21 mouse cellular contexts compared by ENCODE assay signal in genomic region chr2:84671535-84671934, GRCm38 (mm10). TPM values are rescaled to one million over a fixed set of nuclear protein-coding genes. Genes with fewer than 3 reads are reported as not detected.
DNase-seq lines count a peak whose midpoint lies in the region; ATAC-seq and TF ChIP-seq lines count a peak whose summit lies in the region.
"Not testable (repeated sequence)": the region's sequence is repeated elsewhere in the genome, so short reads cannot be mapped to it uniquely, and the experiment has no call there.
"Had no signal": no experiment of that assay in that cellular context is flagged by ENCODE, and none has a peak within 500 bp of the region (broad histone marks: within the 10 kb centered on the region; RNA-seq: fewer than 3 reads in every experiment).

No protein-coding gene starts in this region.

- H3K27ac ChIP-seq in embryonic facial prominence, embryonic 14.5 days (replicated peaks; ENCODE audit: low read depth, low read length) = 0 out of 2 replicates have a peak overlapping the region, but pooled peaks have one; percentile 93
- H3K27ac ChIP-seq in forebrain, postnatal 0 days (ENCODE audit: low read depth, low read length); hindbrain, embryonic 13.5 days; kidney, embryonic 16.5 days (ENCODE audit: low read length); liver, embryonic 15.5 days (replicated peaks); midbrain, embryonic 13.5 days; neural tube, embryonic 14.5 days (ENCODE audit: low read depth, low read length): not testable (repeated sequence)

- ATAC-seq in embryonic facial prominence, embryonic 14.5 days (ENCODE audit: low read depth); forebrain, postnatal 0 days; hindbrain, embryonic 13.5 days (ENCODE audit: low FRiP score); kidney, embryonic 16.5 days (ENCODE audit: low FRiP score, low TSS enrichment); liver, embryonic 15.5 days (ENCODE audit: insufficient read depth); midbrain, embryonic 13.5 days; neural tube, embryonic 14.5 days (ENCODE audit: low read depth): not testable (repeated sequence)

- H3K9ac ChIP-seq in embryonic facial prominence, embryonic 14.5 days (ENCODE audit: low read depth, low read length); forebrain, postnatal 0 days; hindbrain, embryonic 13.5 days; kidney, embryonic 16.5 days (replicated peaks; ENCODE audit: low read length); liver, embryonic 15.5 days; midbrain, embryonic 13.5 days (replicated peaks); neural tube, embryonic 14.5 days (replicated peaks; ENCODE audit: low read depth, low read length): not testable (repeated sequence)

- DNase-seq in embryonic facial prominence, embryonic 14.5 days (ENCODE audit: low spot score); forebrain, postnatal 0 days: not testable (repeated sequence)

- H3K4me2 ChIP-seq in embryonic facial prominence, embryonic 14.5 days (ENCODE audit: low read depth, low read length) = peak overlapping the region; percentile 60; the same call in 1 of the 2 replicates
- peak overlapping the region; percentile 78; the same call in 1 of the 2 replicates for H3K4me2 ChIP-seq in forebrain, postnatal 0 days (ENCODE audit: low read depth)
- H3K4me2 ChIP-seq in hindbrain, embryonic 13.5 days = peak overlapping the region; percentile 74
- H3K4me2 ChIP-seq in kidney, embryonic 16.5 days (replicated peaks; ENCODE audit: low read depth, low read length) = peak overlapping the region; percentile 84; the same call in 1 of the 2 replicates
- peak overlapping the region; percentile 88; the same call in 1 of the 2 replicates for H3K4me2 ChIP-seq in liver, embryonic 15.5 days
- peak overlapping the region; percentile 77 for H3K4me2 ChIP-seq in midbrain, embryonic 13.5 days (replicated peaks)
- H3K4me2 ChIP-seq in neural tube, embryonic 14.5 days (ENCODE audit: low read depth, low read length) = peak overlapping the region; percentile 70

- not testable (repeated sequence) for TF ChIP-seq CTCF in E14TG2a.4 (conservative IDR thresholded peaks at IDR 0.05; ENCODE audit: low read length); forebrain, postnatal 0 days (IDR thresholded peaks at IDR 0.05; ENCODE audit: low read depth)

- peaks cover 54% of the 10 kb centered on the region for H3K4me1 ChIP-seq in E14TG2a.4 (replicated peaks; ENCODE audit: low read depth, low read length)
- H3K4me1 ChIP-seq in embryonic facial prominence, embryonic 14.5 days (ENCODE audit: control insufficient read depth, insufficient read depth, low read length); forebrain, postnatal 0 days (ENCODE audit: insufficient read depth); neural tube, embryonic 14.5 days (ENCODE audit: control insufficient read depth, insufficient read depth, low read length): not testable (repeated sequence)
- H3K4me1 ChIP-seq in hindbrain, embryonic 13.5 days (replicated peaks) = peaks cover 27% of the 10 kb centered on the region
- H3K4me1 ChIP-seq in kidney, embryonic 16.5 days (ENCODE audit: insufficient read depth, low read length) = peaks cover 19% of the 10 kb centered on the region
- H3K4me1 ChIP-seq in liver, embryonic 15.5 days (replicated peaks) = peaks cover 33% of the 10 kb centered on the region
- H3K4me1 ChIP-seq in midbrain, embryonic 13.5 days (replicated peaks) = peaks cover 24% of the 10 kb centered on the region

- H3K27me3 ChIP-seq in E14TG2a.4 (ENCODE audit: insufficient read depth, low read length); embryonic facial prominence, embryonic 14.5 days (replicated peaks; ENCODE audit: control insufficient read depth, insufficient read depth, low read length); forebrain, postnatal 0 days (ENCODE audit: insufficient read depth, low read length); hindbrain, embryonic 13.5 days; kidney, embryonic 16.5 days (ENCODE audit: insufficient read depth, low read length); liver, embryonic 15.5 days; midbrain, embryonic 13.5 days; neural tube, embryonic 14.5 days (ENCODE audit: control insufficient read depth, insufficient read depth, low read length): not testable (repeated sequence)

- H3K36me3 ChIP-seq in E14TG2a.4 (ENCODE audit: insufficient read depth, low read length) = peaks cover 71% of the 10 kb centered on the region
- H3K36me3 ChIP-seq in embryonic facial prominence, embryonic 14.5 days (ENCODE audit: control insufficient read depth, insufficient read depth, low read length) = peaks cover 42% of the 10 kb centered on the region
- H3K36me3 ChIP-seq in forebrain, postnatal 0 days (ENCODE audit: insufficient read depth) = peaks cover 38% of the 10 kb centered on the region
- peaks cover 58% of the 10 kb centered on the region for H3K36me3 ChIP-seq in hindbrain, embryonic 13.5 days
- H3K36me3 ChIP-seq in kidney, embryonic 16.5 days (ENCODE audit: insufficient read depth, low read length) = peaks cover 41% of the 10 kb centered on the region
- H3K36me3 ChIP-seq in liver, embryonic 15.5 days (replicated peaks) = peaks cover 38% of the 10 kb centered on the region
- H3K36me3 ChIP-seq in midbrain, embryonic 13.5 days = peaks cover 50% of the 10 kb centered on the region
- peaks cover 21% of the 10 kb centered on the region; the same call in 1 of the 2 replicates for H3K36me3 ChIP-seq in neural tube, embryonic 14.5 days (ENCODE audit: control insufficient read depth, insufficient read depth, low read length)

- 49% methylated on average over 4 of the region's 5 CpGs for WGBS in embryonic facial prominence, embryonic 14.5 days
- WGBS in forebrain, postnatal 0 days = 50% methylated on average over 4 of the region's 5 CpGs
- 68% methylated on average over 4 of the region's 5 CpGs for WGBS in hindbrain, embryonic 13.5 days
- 62% methylated on average over 4 of the region's 5 CpGs for WGBS in kidney, embryonic 16.5 days
- WGBS in liver, embryonic 15.5 days (ENCODE audit: insufficient replicate concordance) = 69% methylated on average over 4 of the region's 5 CpGs
- 72% methylated on average over 4 of the region's 5 CpGs for WGBS in midbrain, embryonic 13.5 days
- 34% methylated on average over 3 of the region's 5 CpGs for WGBS in neural tube, embryonic 14.5 days

- peak overlapping the region; percentile 97 for H3K4me3 ChIP-seq in E14TG2a.4 (replicated peaks; ENCODE audit: low read length)
- H3K4me3 ChIP-seq in embryonic facial prominence, embryonic 14.5 days (ENCODE audit: low read depth, low read length); forebrain, postnatal 0 days (ENCODE audit: low read depth, low read length); kidney, embryonic 16.5 days (ENCODE audit: low read length); liver, embryonic 15.5 days (replicated peaks); neural tube, embryonic 14.5 days (ENCODE audit: low read depth, low read length): not testable (repeated sequence)
- peak overlapping the region; percentile 88; the same call in 1 of the 2 replicates for H3K4me3 ChIP-seq in hindbrain, embryonic 13.5 days
- H3K4me3 ChIP-seq in midbrain, embryonic 13.5 days (replicated peaks) = peak overlapping the region; percentile 91; the same call in 1 of the 2 replicates

- H3K9me3 ChIP-seq in E14TG2a.4 (ENCODE audit: low read length); embryonic facial prominence, embryonic 14.5 days (ENCODE audit: control insufficient read depth, low read length); forebrain, postnatal 0 days (ENCODE audit: low read length); hindbrain, embryonic 13.5 days; kidney, embryonic 16.5 days (ENCODE audit: low read length); liver, embryonic 15.5 days (replicated peaks); midbrain, embryonic 13.5 days; neural tube, embryonic 14.5 days (ENCODE audit: control insufficient read depth, low read length): not testable (repeated sequence)

RNA-seq across cellular contexts. Expression of gene Selenoh, which starts 1.0 kb away (rescaled TPM):
- polyA plus RNA-seq in embryonic facial prominence, embryonic 14.5 days (2014; fragmentation: Nextera tagmentation; extraction: Ambion mirVana) = 237 and 272 TPM in 2 replicates
- 194 and 244 TPM in 2 replicates for total RNA-seq in forebrain, postnatal 0 days (2014; rRNA removed)
- polyA plus RNA-seq in forebrain, postnatal 0 days (2015; fragmentation: Nextera tagmentation; extraction: Ambion mirVana) = 228 and 259 TPM in 2 replicates
- polyA plus RNA-seq in hindbrain, embryonic 13.5 days (2015; fragmentation: Nextera tagmentation; extraction: Ambion mirVana) = 217 and 222 TPM in 2 replicates
- polyA plus RNA-seq in kidney, embryonic 16.5 days (2015; fragmentation: Nextera tagmentation; extraction: Ambion mirVana) = 304 and 332 TPM in 2 replicates
- 71.6 and 86.7 TPM in 2 replicates for polyA plus RNA-seq in liver, embryonic 15.5 days (2015; fragmentation: Nextera tagmentation; extraction: Ambion mirVana)
- polyA plus RNA-seq in midbrain, embryonic 13.5 days (2015; fragmentation: Nextera tagmentation; extraction: Ambion mirVana) = 272 and 278 TPM in 2 replicates
- 163 and 181 TPM in 2 replicates for polyA plus RNA-seq in neural tube, embryonic 14.5 days (2014; fragmentation: Nextera tagmentation; extraction: Ambion mirVana)

RNA-seq across cellular contexts. Expression of gene Gm28635, which starts 6.3 kb away (rescaled TPM):
- not detected in 2 replicates for polyA plus RNA-seq in embryonic facial prominence, embryonic 14.5 days (2014; fragmentation: Nextera tagmentation; extraction: Ambion mirVana)
- not detected in 2 replicates for total RNA-seq in forebrain, postnatal 0 days (2014; rRNA removed)
- not detected in 2 replicates for polyA plus RNA-seq in forebrain, postnatal 0 days (2015; fragmentation: Nextera tagmentation; extraction: Ambion mirVana)
- polyA plus RNA-seq in hindbrain, embryonic 13.5 days (2015; fragmentation: Nextera tagmentation; extraction: Ambion mirVana) = not detected in 2 replicates
- not detected in 2 replicates for polyA plus RNA-seq in kidney, embryonic 16.5 days (2015; fragmentation: Nextera tagmentation; extraction: Ambion mirVana)
- not detected in 2 replicates for polyA plus RNA-seq in liver, embryonic 15.5 days (2015; fragmentation: Nextera tagmentation; extraction: Ambion mirVana)
- not detected in 2 replicates for polyA plus RNA-seq in midbrain, embryonic 13.5 days (2015; fragmentation: Nextera tagmentation; extraction: Ambion mirVana)
- 0.13 TPM in 1 of 2 replicates, not detected in the other for polyA plus RNA-seq in neural tube, embryonic 14.5 days (2014; fragmentation: Nextera tagmentation; extraction: Ambion mirVana)
- total RNA-seq: adrenal gland, adult 2 months; gastrocnemius, postnatal 10 days; hematopoietic stem cell, adult 5-6 weeks had no signal
- polyA plus RNA-seq: adrenal gland, adult 2 months; heart, embryonic 12.5 days; intestine, embryonic 16.5 days; limb, embryonic 15.5 days; lung, adult 2 months; small intestine, adult 2 months; testis, adult 2 months had no signal

RNA-seq across cellular contexts. Expression of gene Med19, which starts 6.7 kb away (rescaled TPM):
- polyA plus RNA-seq in embryonic facial prominence, embryonic 14.5 days (2014; fragmentation: Nextera tagmentation; extraction: Ambion mirVana) = 28.4 and 28.8 TPM in 2 replicates
- total RNA-seq in forebrain, postnatal 0 days (2014; rRNA removed) = 46.8 and 47.5 TPM in 2 replicates
- polyA plus RNA-seq in forebrain, postnatal 0 days (2015; fragmentation: Nextera tagmentation; extraction: Ambion mirVana) = 45.8 and 48.7 TPM in 2 replicates
- polyA plus RNA-seq in hindbrain, embryonic 13.5 days (2015; fragmentation: Nextera tagmentation; extraction: Ambion mirVana) = 52.1 and 53.5 TPM in 2 replicates
- polyA plus RNA-seq in kidney, embryonic 16.5 days (2015; fragmentation: Nextera tagmentation; extraction: Ambion mirVana) = 39.2 and 42.6 TPM in 2 replicates
- 18.7 and 21.1 TPM in 2 replicates for polyA plus RNA-seq in liver, embryonic 15.5 days (2015; fragmentation: Nextera tagmentation; extraction: Ambion mirVana)
- 49.3 and 53.3 TPM in 2 replicates for polyA plus RNA-seq in midbrain, embryonic 13.5 days (2015; fragmentation: Nextera tagmentation; extraction: Ambion mirVana)
- 61.5 and 64.5 TPM in 2 replicates for polyA plus RNA-seq in neural tube, embryonic 14.5 days (2014; fragmentation: Nextera tagmentation; extraction: Ambion mirVana)

RNA-seq across cellular contexts. Expression of gene Tmx2, which starts 7.4 kb away (rescaled TPM):
- polyA plus RNA-seq in embryonic facial prominence, embryonic 14.5 days (2014; fragmentation: Nextera tagmentation; extraction: Ambion mirVana) = 99.0 and 103 TPM in 2 replicates
- 115 and 130 TPM in 2 replicates for total RNA-seq in forebrain, postnatal 0 days (2014; rRNA removed)
- 206 and 248 TPM in 2 replicates for polyA plus RNA-seq in forebrain, postnatal 0 days (2015; fragmentation: Nextera tagmentation; extraction: Ambion mirVana)
- polyA plus RNA-seq in hindbrain, embryonic 13.5 days (2015; fragmentation: Nextera tagmentation; extraction: Ambion mirVana) = 256 and 260 TPM in 2 replicates
- polyA plus RNA-seq in kidney, embryonic 16.5 days (2015; fragmentation: Nextera tagmentation; extraction: Ambion mirVana) = 202 and 216 TPM in 2 replicates
- polyA plus RNA-seq in liver, embryonic 15.5 days (2015; fragmentation: Nextera tagmentation; extraction: Ambion mirVana) = 71.2 and 71.8 TPM in 2 replicates
- polyA plus RNA-seq in midbrain, embryonic 13.5 days (2015; fragmentation: Nextera tagmentation; extraction: Ambion mirVana) = 226 and 249 TPM in 2 replicates
- polyA plus RNA-seq in neural tube, embryonic 14.5 days (2014; fragmentation: Nextera tagmentation; extraction: Ambion mirVana) = 311 and 342 TPM in 2 replicates

RNA-seq across cellular contexts. Expression of gene Btbd18, which starts 12.7 kb away (rescaled TPM):
- 0.14 TPM in 1 of 2 replicates, not detected in the other for polyA plus RNA-seq in embryonic facial prominence, embryonic 14.5 days (2014; fragmentation: Nextera tagmentation; extraction: Ambion mirVana)
- 0.10 TPM in 1 of 2 replicates, not detected in the other for total RNA-seq in forebrain, postnatal 0 days (2014; rRNA removed)
- polyA plus RNA-seq in forebrain, postnatal 0 days (2015; fragmentation: Nextera tagmentation; extraction: Ambion mirVana) = 0.13 and 0.25 TPM in 2 replicates
- polyA plus RNA-seq in hindbrain, embryonic 13.5 days (2015; fragmentation: Nextera tagmentation; extraction: Ambion mirVana) = 0.28 and 0.29 TPM in 2 replicates
- polyA plus RNA-seq in kidney, embryonic 16.5 days (2015; fragmentation: Nextera tagmentation; extraction: Ambion mirVana) = 0.14 and 0.22 TPM in 2 replicates
- polyA plus RNA-seq in liver, embryonic 15.5 days (2015; fragmentation: Nextera tagmentation; extraction: Ambion mirVana) = 0.05 TPM in 2 replicates
- 0.35 and 0.42 TPM in 2 replicates for polyA plus RNA-seq in midbrain, embryonic 13.5 days (2015; fragmentation: Nextera tagmentation; extraction: Ambion mirVana)
- 0.24 and 0.44 TPM in 2 replicates for polyA plus RNA-seq in neural tube, embryonic 14.5 days (2014; fragmentation: Nextera tagmentation; extraction: Ambion mirVana)
- total RNA-seq: hematopoietic stem cell, adult 5-6 weeks; layer of hippocampus, adult 18-20 months; layer of hippocampus, postnatal 36 days; left cerebral cortex, postnatal 14 days had no signal
- polyA plus RNA-seq: cerebellum, adult 2 months; small intestine, adult 2 months had no signal
